Mouse (Mus musculus) liver, adult 2 months (tissue): ENCODE measurements around the gene Fmod.

Experiments used
- CTCF ChIP-seq: fragments of 200-500 bp; IDR thresholded peaks from 2 replicates; pipeline ENCODE4 v1.5.1; 2011; ENCODE audit warnings: low read depth, low read length, control low read depth
- POLR2A ChIP-seq: fragments of 200-500 bp; IDR thresholded peaks from 2 replicates; pipeline ENCODE4 v1.6.1; 2011; ENCODE audit warnings: low read length, control low read depth; ENCODE audit not compliant: insufficient read depth; ENCODE audit errors: extremely low read depth

DNA sequence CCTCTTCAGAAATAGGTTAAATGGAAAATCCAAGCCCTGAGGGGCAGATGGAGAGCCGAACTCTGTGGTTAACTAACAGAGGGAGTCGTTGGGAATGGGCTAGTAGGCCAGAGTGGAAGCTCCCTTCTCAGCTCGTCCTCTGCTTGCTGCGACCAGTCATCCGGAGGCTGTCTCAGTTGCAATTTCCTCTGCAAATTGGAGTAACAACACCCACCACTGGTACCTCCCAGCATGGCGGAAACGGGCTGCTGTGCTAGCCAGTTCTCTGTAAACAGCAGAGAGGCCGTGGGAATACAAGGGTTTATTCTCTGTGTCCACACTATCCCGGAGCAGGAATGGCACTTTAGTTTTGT lies 26.7 kb downstream of the Fmod start:
- TF ChIP-seq CTCF (no peak), POLR2A (no peak)
